Mouse (Mus musculus) MEL (cell line): ENCODE measurements around the gene Hnrnpd.

ENCODE experiments used
- BHLHE40 ChIP-seq: IDR thresholded peaks from 2 replicates; pipeline ENCODE4 v1.6.1; 2012; ENCODE audit warnings: low read depth, mild to moderate bottlenecking, inconsistent platforms, low read length, improper control_type of control experiment, borderline replicate concordance
- CHD1 ChIP-seq: IDR thresholded peaks from 2 replicates; pipeline ENCODE4 v1.6.1; 2012; ENCODE audit warnings: low read depth, mild to moderate bottlenecking, inconsistent platforms, low read length, improper control_type of control experiment
- CHD2 ChIP-seq: IDR thresholded peaks from 2 replicates; pipeline ENCODE4 v1.6.1; 2011; ENCODE audit warnings: low read length, improper control_type of control experiment
- CTCF ChIP-seq, 3 experiments: IDR thresholded peaks in 2 of 3; conservative IDR thresholded peaks in 1 of 3; 2 replicates each; pipeline ENCODE4 v1.5.1; 2011 to 2012; ENCODE audit warnings: low read length in 3 of 3, low read depth in 2 of 3, mild to moderate bottlenecking in 2 of 3, improper control_type of control experiment in 1 of 3, inconsistent platforms in 1 of 3, mixed read lengths in 1 of 3, moderate library complexity in 1 of 3; ENCODE audit not compliant: control insufficient read depth in 1 of 3, insufficient read depth in 1 of 3, poor library complexity in 1 of 3, severe bottlenecking in 1 of 3
- E2F4 ChIP-seq: IDR thresholded peaks from 2 replicates; pipeline ENCODE4 v1.6.1; 2011; ENCODE audit warnings: low read depth, low read length, improper control_type of control experiment, borderline replicate concordance
- EP300 ChIP-seq, 2 experiments: IDR thresholded peaks; 2 replicates each; pipeline ENCODE4 v1.6.1; 2011; ENCODE audit warnings: improper control_type of control experiment in 2 of 2, low read length in 2 of 2, low read depth in 1 of 2, mild to moderate bottlenecking in 1 of 2
- GABPA ChIP-seq: IDR thresholded peaks from 2 replicates; pipeline ENCODE4 v1.6.1; 2012; ENCODE audit warnings: low read depth, mild to moderate bottlenecking, inconsistent platforms, low read length, improper control_type of control experiment, moderate library complexity
- HCFC1 ChIP-seq: IDR thresholded peaks from 2 replicates; pipeline ENCODE4 v1.6.1; 2012; ENCODE audit warnings: low read depth, mild to moderate bottlenecking, inconsistent platforms, low read length, improper control_type of control experiment, moderate library complexity
- NELFE ChIP-seq: IDR thresholded peaks from 2 replicates; pipeline ENCODE4 v1.6.1; 2011; ENCODE audit warnings: low read depth, low read length, improper control_type of control experiment
- POLR2A ChIP-seq, 2 experiments: IDR thresholded peaks; 2 replicates each; pipeline ENCODE4 v1.6.1; 2011 to 2012; ENCODE audit warnings: low read length in 2 of 2, mild to moderate bottlenecking in 2 of 2, control low read depth in 1 of 2, improper control_type of control experiment in 1 of 2, low read depth in 1 of 2, moderate library complexity in 1 of 2; ENCODE audit not compliant: control insufficient read depth in 1 of 2, insufficient read depth in 1 of 2, poor library complexity in 1 of 2
- POLR2AphosphoS2 ChIP-seq: IDR thresholded peaks from 2 replicates; pipeline ENCODE4 v1.6.1; 2011; ENCODE audit warnings: low read length, improper control_type of control experiment
- USF1 ChIP-seq: IDR thresholded peaks from 2 replicates; pipeline ENCODE4 v1.6.1; 2014; ENCODE audit warnings: low read depth, mild to moderate bottlenecking, inconsistent platforms, low read length, improper control_type of control experiment, moderate library complexity
- USF2 ChIP-seq, 2 experiments: IDR thresholded peaks; 2 replicates each; pipeline ENCODE4 v1.6.1; 2011 to 2012; ENCODE audit warnings: improper control_type of control experiment in 2 of 2, low read length in 2 of 2, borderline replicate concordance in 1 of 2, inconsistent platforms in 1 of 2, low read depth in 1 of 2, mild to moderate bottlenecking in 1 of 2; ENCODE audit not compliant: insufficient read depth in 1 of 2
- ZKSCAN1 ChIP-seq: IDR thresholded peaks from 2 replicates; pipeline ENCODE4 v1.6.1; 2012; ENCODE audit warnings: low read depth, mild to moderate bottlenecking, inconsistent platforms, low read length, improper control_type of control experiment, moderate library complexity

- TF ChIP-seq HCFC1, result peak; percentile 65
- no peak for TF ChIP-seq CHD1
- no peak for TF ChIP-seq POLR2A (IDR thresholded peaks at IDR 0.05; ENCODE audit: control insufficient read depth in 1 of 2, insufficient read depth in 1 of 2, low read depth in 1 of 2, low read length in 2 of 2, poor library complexity in 1 of 2)
- TF ChIP-seq GABPA, result no peak
- no peak for TF ChIP-seq USF2 (IDR thresholded peaks at IDR 0.05; ENCODE audit: borderline replicate concordance in 1 of 2, insufficient read depth in 1 of 2, low read depth in 1 of 2, low read length in 2 of 2)
- TF ChIP-seq CTCF (IDR thresholded peaks at IDR 0.05 in 2 of 3, conservative IDR thresholded peaks at IDR 0.05 in 1 of 3; ENCODE audit: control insufficient read depth in 1 of 3, insufficient read depth in 1 of 3, low read depth in 2 of 3, low read length in 3 of 3, poor library complexity in 1 of 3, severe bottlenecking in 1 of 3), result no peak
- no peak for TF ChIP-seq NELFE
- no peak for TF ChIP-seq E2F4
- TF ChIP-seq EP300 (IDR thresholded peaks at IDR 0.05; ENCODE audit: low read depth in 1 of 2, low read length in 2 of 2), result peak; percentile 81 to 86
- peak; percentile 91 for TF ChIP-seq BHLHE40
- TF ChIP-seq ZKSCAN1, result no peak
- TF ChIP-seq USF1, result peak; percentile 72
- TF ChIP-seq POLR2AphosphoS2, result no peak
- no peak for TF ChIP-seq CHD2
These were observed 26.7 kb upstream of the Hnrnpd start for GRCm38 (mm10) chr5:100005431-100005830.
